Mouse (Mus musculus): ENCODE measurements around the gene Gfra1.

GRCm38 (mm10) chr19:58463755-58464154 is 8.0 kb upstream of the Gfra1 start:
- TF ChIP-seq CTCF (IDR thresholded peaks at IDR 0.05; ENCODE audit: low read depth, low read length), result no peak
- TF ChIP-seq POLR2A (IDR thresholded peaks at IDR 0.05; ENCODE audit: borderline replicate concordance, low read depth, low read length), result no peak

Measured in bone marrow macrophage, adult 2 months (primary cell).